Comparison of ENCODE assay signal across 24 mouse cellular contexts in genomic region chr2:9827624-9828023, GRCm38 (mm10). TPM values are rescaled to one million over a fixed set of nuclear protein-coding genes. Genes with fewer than 3 reads are reported as not detected.
DNase-seq lines count a peak whose midpoint lies in the region; ATAC-seq and TF ChIP-seq lines count a peak whose summit lies in the region.
"Had no signal": no experiment of that assay in that cellular context is flagged by ENCODE, and none has a peak within 500 bp of the region (broad histone marks: within the 10 kb centered on the region; RNA-seq: fewer than 3 reads in every experiment).

No protein-coding gene starts in this region.

- no peak for TF ChIP-seq CTCF in thymus, adult 2 months (IDR thresholded peaks at IDR 0.05; ENCODE audit: borderline replicate concordance, control insufficient read depth, extremely low read depth, insufficient read depth, low read length, poor library complexity)

- peaks cover 28% of the 10 kb centered on the region for H3K4me1 ChIP-seq in thymus, adult 2 months (replicated peaks; ENCODE audit: control insufficient read depth, insufficient read depth, low read length)
- H3K4me1 ChIP-seq in midbrain, embryonic 15.5 days, result no peaks in the 10 kb centered on the region
- H3K4me1 ChIP-seq: embryonic facial prominence, embryonic 15.5 days; forebrain, embryonic 10.5 days; heart, embryonic 13.5 days; hindbrain, embryonic 12.5 days had no signal

- DNase-seq in R1 (ENCODE audit: low read depth, low spot score), result peak; percentile 25
- DNase-seq in thymus, adult 2 months, result peak; percentile 57
- peak; percentile 61 for DNase-seq in thymus, postnatal 25 days
- DNase-seq in urinary bladder, adult 18-20 months (ENCODE audit: low spot score in 2 of 2), result no peak
- no peak for DNase-seq in left cerebral cortex, adult 8-10 months (ENCODE audit: low spot score in 2 of 2)
- DNase-seq: adrenal gland, adult 8-10 months; adrenal gland, postnatal 36 days; cerebellum, adult 2 months; cerebellum, postnatal 10 days; gastrocnemius, adult 2 months; gastrocnemius, postnatal 25 days; heart, postnatal 10 days; heart, postnatal 4 days had no signal

- H3K4me2 ChIP-seq in midbrain, embryonic 15.5 days, result no peak overlapping the region
- H3K4me2 ChIP-seq: embryonic facial prominence, embryonic 15.5 days; heart, embryonic 13.5 days; hindbrain, embryonic 12.5 days had no signal

- H3K4me3 ChIP-seq in thymus, adult 2 months (ENCODE audit: control insufficient read depth, insufficient read depth, low read length), result no peak overlapping the region
- no peak overlapping the region for H3K4me3 ChIP-seq in midbrain, embryonic 15.5 days
- H3K4me3 ChIP-seq: embryonic facial prominence, embryonic 15.5 days; erythroblast, embryonic 14.5 days; forebrain, embryonic 10.5 days; gastrocnemius, adult 2 months; heart, embryonic 13.5 days; hindbrain, embryonic 12.5 days had no signal

- H3K9ac ChIP-seq in midbrain, embryonic 15.5 days, result no peak overlapping the region
- H3K9ac ChIP-seq: embryonic facial prominence, embryonic 15.5 days; heart, embryonic 13.5 days; hindbrain, embryonic 12.5 days had no signal

- H3K9me3 ChIP-seq in midbrain, embryonic 15.5 days, result no peaks in the 10 kb centered on the region
- H3K9me3 ChIP-seq: embryonic facial prominence, embryonic 15.5 days; forebrain, embryonic 10.5 days; heart, embryonic 13.5 days; hindbrain, embryonic 12.5 days had no signal

- 3% methylated on average over 3 of the region's 3 CpGs for WGBS in thymus, adult 2 months
- WGBS in midbrain, embryonic 15.5 days, result 40% methylated on average over 3 of the region's 3 CpGs

- no peaks in the 10 kb centered on the region for H3K36me3 ChIP-seq in thymus, adult 2 months (ENCODE audit: control insufficient read depth, insufficient read depth, low read length)
- H3K36me3 ChIP-seq in midbrain, embryonic 15.5 days (replicated peaks), result no peaks in the 10 kb centered on the region
- H3K36me3 ChIP-seq: embryonic facial prominence, embryonic 15.5 days; forebrain, embryonic 10.5 days; heart, embryonic 13.5 days; hindbrain, embryonic 12.5 days had no signal

- H3K27me3 ChIP-seq in thymus, adult 2 months (ENCODE audit: control insufficient read depth, insufficient read depth, low read length), result no peaks in the 10 kb centered on the region
- no peaks in the 10 kb centered on the region for H3K27me3 ChIP-seq in midbrain, embryonic 15.5 days (replicated peaks)
- H3K27me3 ChIP-seq: embryonic facial prominence, embryonic 15.5 days; heart, embryonic 13.5 days; hindbrain, embryonic 12.5 days; Patski had no signal

- no peak for ATAC-seq in midbrain, embryonic 15.5 days (replicated peaks)
- ATAC-seq: forebrain, embryonic 14.5 days; hindbrain, postnatal 0 days; Patski had no signal

- no peak overlapping the region for H3K27ac ChIP-seq in thymus, adult 2 months (ENCODE audit: control insufficient read depth, insufficient read depth, low read length)
- H3K27ac ChIP-seq in midbrain, embryonic 15.5 days, result no peak overlapping the region
- H3K27ac ChIP-seq: embryonic facial prominence, embryonic 15.5 days; forebrain, embryonic 10.5 days; gastrocnemius, adult 2 months; heart, embryonic 13.5 days; hindbrain, embryonic 12.5 days; hindbrain, postnatal 0 days had no signal

- TF ChIP-seq POLR2A in thymus, adult 2 months (IDR thresholded peaks at IDR 0.05; ENCODE audit: control insufficient read depth, extremely low read depth, insufficient read depth, low read length, poor library complexity), result no peak

RNA-seq across cellular contexts. Expression of gene 4930412O13Rik, which starts 53.4 kb away (rescaled TPM):
- polyA plus RNA-seq in thymus, adult 2 months (2012; rRNA removed), result not detected in 2 replicates
- 1.3 and 2.2 TPM in 2 replicates for polyA plus RNA-seq in midbrain, embryonic 15.5 days (2015; fragmentation: Nextera tagmentation; extraction: Ambion mirVana)
- total RNA-seq in left cerebral cortex, adult 8-10 months (2022), result not detected
- total RNA-seq: gastrocnemius, adult 2 months; gastrocnemius, postnatal 25 days; granulocyte monocyte progenitor cell, adult 5-6 weeks; heart, postnatal 10 days; heart, postnatal 4 days; hindbrain, postnatal 0 days; MEL had no signal
- polyA plus RNA-seq: cerebellum, adult 2 months; erythroblast, embryonic 14.5 days; forebrain, embryonic 14.5 days; Patski had no signal

Comparison
In these comparisons a context has a peak if more than half of its experiments do, and no peak if none do; other contexts are left out.
1. DNase-seq: peak in R1 (single experiment), thymus, adult 2 months (single experiment) and thymus, postnatal 25 days (single experiment); none in urinary bladder, adult 18-20 months (0 of 2) and left cerebral cortex, adult 8-10 months (0 of 2).